Mouse (Mus musculus) MEL (cell line): Measurements from ENCODE around the gene Lgi1.

Source experiments
- CTCF ChIP-seq, 3 experiments: IDR thresholded peaks in 2 of 3; conservative IDR thresholded peaks in 1 of 3; 2 replicates each; pipeline ENCODE4 v1.5.1; 2011 to 2012; ENCODE audit warnings: low read length in 3 of 3, low read depth in 2 of 3, mild to moderate bottlenecking in 2 of 3, improper control_type of control experiment in 1 of 3, inconsistent platforms in 1 of 3, mixed read lengths in 1 of 3, moderate library complexity in 1 of 3; ENCODE audit not compliant: control insufficient read depth in 1 of 3, insufficient read depth in 1 of 3, poor library complexity in 1 of 3, severe bottlenecking in 1 of 3
- E2F4 ChIP-seq: IDR thresholded peaks from 2 replicates; pipeline ENCODE4 v1.6.1; 2011; ENCODE audit warnings: low read depth, low read length, improper control_type of control experiment, borderline replicate concordance
- MAFK ChIP-seq: IDR thresholded peaks from 2 replicates; pipeline ENCODE4 v1.6.1; 2011; ENCODE audit warnings: low read depth, mild to moderate bottlenecking, low read length, improper control_type of control experiment, borderline replicate concordance
- NRF1 ChIP-seq: IDR thresholded peaks from 2 replicates; pipeline ENCODE4 v1.6.1; 2014; ENCODE audit warnings: low read depth, mild to moderate bottlenecking, inconsistent platforms, low read length, improper control_type of control experiment, moderate library complexity; ENCODE audit not compliant: poor library complexity, insufficient read depth, severe bottlenecking
- RCOR1 ChIP-seq: IDR thresholded peaks from 2 replicates; pipeline ENCODE4 v1.6.1; 2012; ENCODE audit warnings: low read depth, mild to moderate bottlenecking, inconsistent platforms, low read length, improper control_type of control experiment
- USF1 ChIP-seq: IDR thresholded peaks from 2 replicates; pipeline ENCODE4 v1.6.1; 2014; ENCODE audit warnings: low read depth, mild to moderate bottlenecking, inconsistent platforms, low read length, improper control_type of control experiment, moderate library complexity
- ZC3H11A ChIP-seq: IDR thresholded peaks from 2 replicates; pipeline ENCODE4 v1.6.1; 2012; ENCODE audit warnings: low read depth, mild to moderate bottlenecking, inconsistent platforms, low read length, improper control_type of control experiment

DNA sequence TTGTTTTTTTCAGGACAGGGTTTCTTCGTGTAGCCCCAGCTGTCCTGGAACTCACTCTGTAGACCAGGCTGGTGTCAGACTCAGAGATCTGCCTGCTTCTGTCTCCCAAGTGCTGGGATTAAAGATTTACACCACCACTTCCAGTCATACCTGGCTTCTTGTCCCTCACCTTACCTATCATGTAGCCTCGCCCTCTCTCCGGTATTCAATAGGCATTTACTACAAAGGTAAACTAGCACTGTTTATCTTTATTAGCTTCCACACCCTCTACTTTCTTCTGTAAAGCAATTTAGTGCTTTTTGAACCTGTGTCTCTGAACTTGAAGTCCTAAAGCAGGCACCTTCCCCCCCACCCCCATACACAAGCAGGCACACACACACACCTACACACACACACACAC is 87.4 kb downstream of the Lgi1 start:
- TF ChIP-seq ZC3H11A: no peak
- no peak for TF ChIP-seq RCOR1
- no peak for TF ChIP-seq NRF1
- no peak for TF ChIP-seq CTCF (IDR thresholded peaks at IDR 0.05 in 2 of 3, conservative IDR thresholded peaks at IDR 0.05 in 1 of 3; ENCODE audit: control insufficient read depth in 1 of 3, insufficient read depth in 1 of 3, low read depth in 2 of 3, low read length in 3 of 3, poor library complexity in 1 of 3, severe bottlenecking in 1 of 3)
- no peak for TF ChIP-seq MAFK
- no peak for TF ChIP-seq USF1
- no peak for TF ChIP-seq E2F4
